Mouse (Mus musculus) lung, postnatal 0 days (tissue): ENCODE measurements around the gene Lipo1. TPM values are rescaled to one million over a fixed set of nuclear protein-coding genes. Genes with fewer than 3 reads are reported as not detected.
"Not testable (repeated sequence)": the region's sequence is repeated elsewhere in the genome, so short reads cannot be mapped to it uniquely, and the experiment has no call there.

ENCODE experiments used
- ATAC-seq: fragments of 200-750 bp; cut with Nextera tagmentation; 2 replicates; pipeline ENCODE4 v1.8.0; 2017; ENCODE audit warnings: moderate library complexity
- DNase-seq: peaks from one replicate; pipeline ENCODE4 v3.0.0-alpha.2; 2016; ENCODE audit warnings: low spot score
- H3K27ac ChIP-seq: fragments of 300-500 bp; sonication (generic); 2 replicates; pipeline ENCODE4 v1.5.1; 2014; ENCODE audit warnings: antibody characterized with exemption, mild to moderate bottlenecking, low read length, mixed read lengths
- H3K27me3 ChIP-seq: fragments of 300-500 bp; sonication (generic); replicated peaks from 2 replicates; pipeline ENCODE4 v1.6.1; 2014; ENCODE audit warnings: low read length, mixed read lengths; ENCODE audit not compliant: insufficient read depth
- H3K36me3 ChIP-seq: fragments of 300-500 bp; sonication (generic); 2 replicates; pipeline ENCODE4 v1.6.1; 2014; ENCODE audit warnings: low read length, mixed read lengths; ENCODE audit not compliant: insufficient read depth
- H3K4me1 ChIP-seq: fragments of 300-500 bp; sonication (generic); 2 replicates; pipeline ENCODE4 v1.6.1; 2014; ENCODE audit warnings: antibody characterized with exemption, low read depth, low read length, mixed read lengths; ENCODE audit not compliant: insufficient read depth
- H3K4me2 ChIP-seq: fragments of 300-500 bp; sonication (generic); replicated peaks from 2 replicates; pipeline ENCODE4 v1.6.1; 2014; ENCODE audit warnings: low read depth, mild to moderate bottlenecking, low read length, moderate library complexity, mixed read lengths
- H3K4me3 ChIP-seq: fragments of 300-500 bp; sonication (generic); 2 replicates; pipeline ENCODE4 v1.5.1; 2014; ENCODE audit warnings: low read depth, low read length
- H3K9ac ChIP-seq: fragments of 300-500 bp; sonication (generic); replicated peaks from 2 replicates; pipeline ENCODE4 v1.6.1; 2014; ENCODE audit warnings: low read depth, mild to moderate bottlenecking
- H3K9me3 ChIP-seq: fragments of 300-500 bp; sonication (generic); 2 replicates; pipeline ENCODE4 v1.6.1; 2016; ENCODE audit warnings: low read length, mixed read lengths
- CTCF ChIP-seq: IDR thresholded peaks from 2 replicates; pipeline ENCODE4 v1.5.1; 2016; ENCODE audit warnings: antibody characterized with exemption, mild to moderate bottlenecking
- EP300 ChIP-seq: IDR thresholded peaks from 2 replicates; pipeline ENCODE4 v1.6.1; 2016; ENCODE audit warnings: antibody characterized with exemption, mild to moderate bottlenecking, control low read depth
- WGBS: fragments of 180-500 bp; shearing (Covaris S2); extraction: QIAGEN DNeasy Blood & Tissue Kit; methylation state at CpG from one replicate; pipeline ENCODE4 v1.1.7; 2014; 5-methylcytosine and 5-hydroxymethylcytosine counted together
- polyA plus RNA-seq: library from polyadenylated mRNA; unstranded; fragments of >200 nt; fragmentation: Nextera tagmentation; extraction: Ambion mirVana; gene quantifications from 2 replicates; pipeline ENCODE4 v1.2.1, GENCODE M21; 2015

The Lipo1 gene
- polyA plus RNA-seq: not detected in 2 replicates

DNA sequence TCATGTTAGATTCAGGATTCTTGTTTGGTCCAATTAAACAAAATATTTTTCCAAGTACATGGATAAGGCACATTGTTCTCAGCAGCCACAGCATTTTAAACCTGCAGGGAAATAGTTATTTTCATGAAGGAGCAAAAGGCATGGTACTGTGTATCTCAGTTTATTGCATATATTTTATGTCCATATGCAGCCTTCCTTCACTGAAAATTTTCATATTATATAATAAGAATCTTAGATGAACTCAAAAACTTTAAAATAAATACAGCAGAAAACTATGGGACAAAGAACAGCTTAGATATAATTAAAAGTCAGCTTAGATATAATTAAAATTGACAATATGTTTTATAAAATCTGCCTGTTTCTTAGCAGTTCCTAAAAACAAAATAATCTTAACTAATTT lies at the start of gene Lipo1:
Lipo1 (minus strand) TSS at position 101 of the 400 bp plus-strand sequence.
- not testable (repeated sequence) for H3K9me3 ChIP-seq, H3K4me3 ChIP-seq, H3K4me2 ChIP-seq, H3K27ac ChIP-seq, H3K4me1 ChIP-seq, DNase-seq, H3K27me3 ChIP-seq, H3K36me3 ChIP-seq, H3K9ac ChIP-seq, ATAC-seq

DNA sequence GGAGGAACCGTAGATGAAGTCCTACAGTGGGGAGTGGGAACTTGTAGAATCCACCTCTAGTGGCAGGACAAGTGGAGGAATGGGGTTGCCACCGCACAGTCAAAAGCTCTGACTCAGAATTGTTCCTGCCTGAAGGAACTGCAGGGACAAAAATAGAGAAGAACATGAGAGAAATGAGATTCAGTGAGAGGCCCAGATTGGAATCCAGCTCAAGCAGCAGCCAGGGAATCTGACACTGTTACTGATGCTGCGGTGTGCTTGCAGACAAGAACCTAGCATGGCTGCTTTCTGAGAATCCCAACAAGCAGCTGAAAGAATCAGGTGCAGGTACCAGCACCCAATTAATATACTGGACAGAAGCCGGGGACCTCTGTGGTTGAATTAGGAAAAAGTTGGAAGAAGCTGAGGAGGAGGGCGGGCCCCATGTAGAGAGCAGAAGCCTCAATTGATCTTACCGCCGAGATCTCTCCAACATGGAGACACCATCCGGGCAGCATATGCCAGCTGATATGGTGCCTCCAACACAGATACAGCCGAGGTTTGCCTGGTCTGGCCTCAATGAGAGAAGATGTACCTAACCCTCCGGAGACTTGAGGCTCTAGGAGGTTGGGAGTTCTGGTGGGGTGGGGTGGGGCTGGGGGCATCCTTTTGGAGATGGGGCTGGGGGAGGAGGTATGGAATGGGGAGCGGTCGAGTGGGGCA lies 532 bp downstream of the Lipo1 start:
- Histone ChIP-seq H3K9me3 (no peaks in the 10 kb centered on the region), H3K4me2 (no peak overlapping the region), H3K36me3 (no peaks in the 10 kb centered on the region), H3K27me3 (no peaks in the 10 kb centered on the region), H3K27ac (no peak overlapping the region), H3K4me3 (no peak overlapping the region), H3K9ac (no peak overlapping the region), H3K4me1 (no peaks in the 10 kb centered on the region)
- TF ChIP-seq EP300: no peak
- no peak for TF ChIP-seq CTCF
- 81% methylated on average over 12 of the region's 12 CpGs for WGBS
- no peak for DNase-seq
- ATAC-seq: no peak

- H3K27ac ChIP-seq, H3K4me1 ChIP-seq, H3K9ac ChIP-seq, H3K27me3 ChIP-seq, H3K9me3 ChIP-seq, DNase-seq, H3K4me3 ChIP-seq, H3K36me3 ChIP-seq: not testable (repeated sequence)
- peak; percentile 87 for ATAC-seq
- 33% methylated on average over 12 of the region's 41 CpGs for WGBS
- peak within 1 kb of the TSS; percentile 27; the same call in 1 of the 2 replicates for H3K4me2 ChIP-seq
These were observed 25.8 kb downstream of the Lipo1 start, which contains the start of gene Lipo3 for GRCm38 (mm10) chr19:33761287-33762086. Lipo3 (minus strand) TSS chr19:33761951.

DNA sequence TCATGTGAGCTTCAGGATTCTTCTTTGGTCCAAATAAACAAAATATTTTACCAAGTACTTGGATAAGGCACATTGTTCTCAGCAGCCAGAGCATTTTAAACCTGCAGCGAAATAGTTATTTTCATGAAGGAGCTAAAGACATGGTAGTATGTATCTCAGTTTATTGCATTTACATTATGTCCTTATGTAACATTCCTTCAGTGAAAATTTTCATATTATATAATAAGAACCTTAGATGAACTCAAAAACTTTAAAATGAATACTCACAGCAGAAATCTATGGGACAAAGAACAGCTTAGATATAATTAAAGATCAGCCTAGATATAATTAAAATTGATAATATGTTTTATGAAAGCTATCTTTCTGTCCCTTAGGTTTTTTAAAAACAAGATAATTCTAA lies 36.0 kb downstream of the Lipo1 start, which contains the start of gene Lipo2:
Lipo2 (minus strand) TSS at position 101 of the 400 bp plus-strand sequence.
- not testable (repeated sequence) for H3K4me3 ChIP-seq, H3K36me3 ChIP-seq, H3K27me3 ChIP-seq, H3K4me2 ChIP-seq, DNase-seq, H3K9me3 ChIP-seq, H3K4me1 ChIP-seq, ATAC-seq, H3K9ac ChIP-seq, H3K27ac ChIP-seq
- WGBS: 91% methylated on average over 1 of the region's 1 CpGs

Other genes starting within 250 kb of the Lipo1 start
- not detected in 2 replicates for gene Gm8978, start 162.2 kb downstream of the Lipo1 start, polyA plus RNA-seq
- 0.14 and 0.16 TPM in 2 replicates for gene Lipo2, start 36.1 kb downstream of the Lipo1 start, polyA plus RNA-seq
- gene Lipo3, start 25.5 kb downstream of the Lipo1 start, polyA plus RNA-seq: 18.2 and 20.5 TPM in 2 replicates
- gene Lipf, start 173.7 kb upstream of the Lipo1 start, polyA plus RNA-seq: not detected in 2 replicates
- gene Lipk, start 220.8 kb upstream of the Lipo1 start, polyA plus RNA-seq: not detected in 2 replicates